Mouse (Mus musculus): ENCODE results near the gene Ear10.
"Not testable (repeated sequence)": the region's sequence is repeated elsewhere in the genome, so short reads cannot be mapped to it uniquely, and the experiment has no call there.

- TF ChIP-seq CTCF (IDR thresholded peaks at IDR 0.05; ENCODE audit: borderline replicate concordance, insufficient read depth, low read depth, low read length); POLR2A (IDR thresholded peaks at IDR 0.05; ENCODE audit: borderline replicate concordance, insufficient read depth, low read length): not testable (repeated sequence)
These were observed 2.1 kb upstream of the Ear10 start for GRCm38 (mm10) chr14:43925404-43925950.
